Mouse (Mus musculus) megakaryocyte, embryonic 14.5 days (primary cell): ENCODE measurements at regions not wholly inside any gene's neighbourhood (a gene's known extent, or its start where the extent isn't known, plus 50 kb on each side); places are given as distances from the start of the nearest gene placed in this dataset.

ENCODE experiments used
- H3K27me3 ChIP-seq: replicated peaks from 2 replicates; pipeline ENCODE3; 2012; ENCODE audit warnings: inconsistent platforms
- H3K36me3 ChIP-seq: replicated peaks from 2 replicates; pipeline ENCODE3; 2012; ENCODE audit warnings: low read length, inconsistent platforms, mixed read lengths
- H3K4me1 ChIP-seq: 2 replicates; pipeline ENCODE4 v1.6.1; 2012; ENCODE audit warnings: inconsistent platforms
- H3K4me3 ChIP-seq: replicated peaks from 2 replicates; pipeline ENCODE3; 2012; ENCODE audit warnings: moderate library complexity, mild to moderate bottlenecking, inconsistent platforms
- H3K9me3 ChIP-seq: 2 replicates; pipeline ENCODE4 v1.6.1; 2012; ENCODE audit warnings: inconsistent platforms
- FLI1 ChIP-seq: IDR thresholded peaks from 2 replicates; pipeline ENCODE4 v1.6.1; 2012; ENCODE audit warnings: low read length, inconsistent platforms, mixed read lengths
- GATA1 ChIP-seq: IDR thresholded peaks from 3 replicates; pipeline ENCODE4 v1.6.1; 2012; ENCODE audit warnings: mixed read lengths, low read length, inconsistent platforms, borderline replicate concordance

DNA sequence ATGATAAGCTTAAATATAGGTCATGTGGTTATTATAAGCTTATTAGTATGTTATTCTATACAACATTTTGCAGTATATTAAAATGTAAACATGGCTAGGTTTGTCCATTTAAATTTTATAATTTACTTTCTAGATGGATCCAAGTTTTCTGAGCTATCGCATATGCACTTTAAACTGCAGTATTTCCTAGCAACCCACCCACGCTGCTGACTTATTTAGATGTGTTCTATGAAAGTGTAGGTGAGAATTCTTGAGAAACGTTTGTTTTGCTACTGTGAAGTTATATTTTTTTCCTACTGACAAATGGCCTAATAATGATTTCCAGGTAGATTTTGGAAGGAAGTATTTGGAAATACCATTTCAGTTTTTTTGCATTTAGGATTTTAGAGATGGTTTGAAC lies 308.0 kb downstream of the Gbe1 start:
- Histone ChIP-seq H3K9me3 (peaks cover 13% of the 10 kb centered on the region; the same call in 1 of the 2 replicates), H3K4me1 (no peaks in the 10 kb centered on the region), H3K36me3 (no peaks in the 10 kb centered on the region), H3K27me3 (no peaks in the 10 kb centered on the region), H3K4me3 (no peak overlapping the region)
- no peak for TF ChIP-seq FLI1
- no peak for TF ChIP-seq GATA1

DNA sequence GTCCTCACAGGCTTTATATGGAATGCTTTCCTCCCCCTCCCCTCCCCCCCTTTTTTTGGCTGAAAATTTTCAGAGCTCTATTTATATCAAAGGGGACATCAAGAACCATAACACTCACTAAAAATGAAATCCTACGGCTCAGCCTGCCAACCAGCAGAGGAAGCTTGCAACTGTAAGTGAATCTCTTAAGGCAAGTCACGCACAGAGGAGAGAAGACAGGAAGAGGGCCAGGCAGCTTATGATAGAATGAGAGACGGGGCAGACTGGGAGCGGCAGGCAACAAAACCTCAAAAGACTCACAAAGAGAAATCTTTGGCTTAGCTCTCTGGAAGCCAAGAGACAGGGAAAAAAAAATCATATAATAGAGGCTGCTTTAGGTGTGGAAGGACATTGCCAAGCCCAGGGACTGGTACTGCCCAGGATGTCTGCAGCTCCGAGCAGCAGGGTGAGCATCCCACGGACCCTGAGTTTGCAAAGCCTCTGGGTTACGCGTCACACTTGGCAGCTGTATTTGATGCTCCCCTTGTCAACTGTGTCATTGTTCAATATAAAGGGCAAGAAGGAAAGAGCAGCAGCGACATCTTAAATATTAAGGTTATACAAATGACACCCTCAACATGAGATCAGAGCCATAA lies 330.0 kb downstream of the Gbe1 start:
- no peaks in the 10 kb centered on the region; the same call in 1 of the 2 replicates for H3K9me3 ChIP-seq

DNA sequence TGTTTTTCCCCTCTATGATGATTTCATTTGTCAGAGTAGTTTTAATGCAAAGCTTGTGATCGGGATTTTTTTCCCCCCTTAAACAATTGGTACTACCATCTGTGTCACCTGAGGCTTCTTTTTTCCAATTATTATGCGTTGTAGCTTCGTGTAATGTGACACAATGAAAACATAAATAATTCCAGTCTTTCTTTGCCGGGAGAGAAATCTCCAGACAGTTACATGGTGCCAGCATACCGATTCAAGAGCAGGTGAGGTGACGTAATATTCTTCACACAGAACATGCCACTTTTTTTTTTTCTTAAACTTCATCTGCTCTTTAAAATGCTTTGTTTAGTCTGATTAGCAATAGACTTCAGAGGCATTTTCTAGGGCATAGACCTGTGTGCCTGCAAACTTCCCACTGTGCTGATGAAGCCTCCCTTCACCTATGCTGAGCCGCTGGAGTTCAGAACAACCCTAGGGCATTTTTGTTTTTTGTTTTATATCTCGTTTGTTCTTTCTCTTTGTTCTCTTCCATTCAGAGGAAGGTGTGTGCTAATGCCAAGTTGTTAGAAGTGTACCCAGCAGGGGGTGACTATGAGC lies 331.0 kb downstream of the Gbe1 start:
- Histone ChIP-seq H3K9me3 (no peaks in the 10 kb centered on the region; the same call in 1 of the 2 replicates), H3K4me1 (no peaks in the 10 kb centered on the region), H3K36me3 (no peaks in the 10 kb centered on the region), H3K27me3 (no peaks in the 10 kb centered on the region), H3K4me3 (no peak overlapping the region)
- no peak for TF ChIP-seq GATA1
- no peak for TF ChIP-seq FLI1

More for the DNA sequence above, 330.0 kb downstream of the Gbe1 start:
- Histone ChIP-seq H3K36me3 (no peaks in the 10 kb centered on the region), H3K4me1 (no peaks in the 10 kb centered on the region), H3K27me3 (no peaks in the 10 kb centered on the region), H3K4me3 (no peak overlapping the region)
- TF ChIP-seq GATA1 (no peak), FLI1 (no peak)

DNA sequence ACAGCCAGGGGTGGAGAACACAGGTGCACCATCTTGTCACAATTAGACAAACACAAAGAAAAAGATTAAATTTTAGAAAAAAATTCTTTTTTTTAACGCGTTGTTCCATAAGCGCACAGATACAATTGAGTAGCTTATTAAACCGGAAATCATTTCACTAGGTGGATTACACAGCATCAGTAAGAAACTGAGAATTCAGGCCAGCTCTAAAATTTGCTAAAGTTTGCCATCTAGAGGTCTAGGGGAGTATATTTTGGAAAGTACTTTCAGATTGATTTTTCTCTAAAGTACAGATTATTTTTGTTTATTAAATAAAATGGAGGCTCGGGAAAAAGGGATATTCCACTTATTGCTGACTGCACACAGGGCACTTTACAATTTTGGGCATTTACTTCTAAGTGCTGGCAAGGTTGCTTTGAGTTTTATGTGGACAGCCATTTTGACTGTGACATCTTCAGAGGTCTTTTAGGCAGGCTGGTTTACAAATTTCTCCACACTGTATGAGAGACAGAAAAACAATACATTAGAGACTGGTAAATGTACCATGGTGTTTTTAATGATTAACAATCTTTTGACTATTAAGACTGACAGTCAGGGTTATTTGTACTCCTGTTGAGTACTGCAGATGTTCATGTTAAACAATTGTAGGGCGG lies 340.8 kb downstream of the Gbe1 start:
- H3K36me3 ChIP-seq = no peaks in the 10 kb centered on the region
- H3K27me3 ChIP-seq = no peaks in the 10 kb centered on the region
- H3K9me3 ChIP-seq = no peaks in the 10 kb centered on the region
- no peak overlapping the region for H3K4me3 ChIP-seq
- no peaks in the 10 kb centered on the region for H3K4me1 ChIP-seq
- TF ChIP-seq FLI1 = no peak
- TF ChIP-seq GATA1 = no peak

DNA sequence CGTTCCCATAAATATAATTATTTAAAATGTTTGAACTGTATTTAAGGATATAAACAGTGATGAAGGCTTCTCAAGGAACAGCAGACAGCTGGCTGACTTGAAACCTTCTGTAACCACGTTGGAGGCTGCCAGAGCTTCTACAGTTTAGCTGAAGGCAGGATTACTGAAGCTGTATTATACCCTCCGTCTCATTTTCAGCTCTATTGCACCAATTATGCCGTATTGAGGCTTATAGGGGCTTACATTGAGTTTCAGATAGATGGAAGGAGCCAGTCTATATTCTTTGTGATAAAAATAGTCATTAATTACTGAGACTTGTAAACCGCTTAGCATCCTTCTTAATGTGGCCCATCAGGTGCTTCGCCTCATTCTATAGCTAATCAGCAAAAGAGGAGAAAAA lies 376.1 kb downstream of the Gbe1 start:
- Histone ChIP-seq H3K4me1 (no peaks in the 10 kb centered on the region), H3K9me3 (peaks cover 12% of the 10 kb centered on the region), H3K27me3 (no peaks in the 10 kb centered on the region), H3K36me3 (no peaks in the 10 kb centered on the region), H3K4me3 (no peak overlapping the region)
- TF ChIP-seq FLI1 (no peak), GATA1 (no peak)

DNA sequence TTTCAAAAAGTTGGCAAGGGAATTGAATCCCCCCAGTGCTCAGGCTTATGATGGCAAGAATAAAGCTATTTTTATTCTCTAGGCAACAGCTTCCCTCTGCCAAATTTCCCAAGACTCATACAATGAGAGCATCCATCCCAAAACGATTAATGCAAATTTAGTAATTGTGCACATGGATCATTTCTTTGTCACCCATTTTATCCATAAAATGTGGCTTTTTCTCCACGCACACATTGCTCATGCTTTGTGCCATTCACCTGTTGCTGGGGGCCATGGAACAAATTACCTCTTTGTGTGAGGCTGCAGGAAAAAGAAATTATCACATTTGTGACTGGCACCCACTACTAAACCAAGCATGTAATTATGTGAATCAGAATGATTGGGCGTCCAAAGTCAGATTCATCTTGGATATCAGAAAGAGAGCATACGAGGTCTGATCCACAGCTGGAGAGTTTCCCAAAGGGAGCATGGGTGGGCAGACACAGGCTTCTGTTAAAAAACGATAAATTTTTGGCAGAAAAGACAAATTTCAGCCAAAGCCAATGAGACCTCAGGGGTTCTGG lies 411.1 kb downstream of the Gbe1 start:
- no peaks in the 10 kb centered on the region for H3K36me3 ChIP-seq
- H3K4me1 ChIP-seq = no peaks in the 10 kb centered on the region
- 0 out of 2 replicates have a peak, but pooled peaks cover 2% of the 10 kb centered on the region for H3K9me3 ChIP-seq
- H3K4me3 ChIP-seq = no peak overlapping the region
- no peak for TF ChIP-seq FLI1
- TF ChIP-seq GATA1 = no peak
- H3K27me3 ChIP-seq = no peaks in the 10 kb centered on the region

DNA sequence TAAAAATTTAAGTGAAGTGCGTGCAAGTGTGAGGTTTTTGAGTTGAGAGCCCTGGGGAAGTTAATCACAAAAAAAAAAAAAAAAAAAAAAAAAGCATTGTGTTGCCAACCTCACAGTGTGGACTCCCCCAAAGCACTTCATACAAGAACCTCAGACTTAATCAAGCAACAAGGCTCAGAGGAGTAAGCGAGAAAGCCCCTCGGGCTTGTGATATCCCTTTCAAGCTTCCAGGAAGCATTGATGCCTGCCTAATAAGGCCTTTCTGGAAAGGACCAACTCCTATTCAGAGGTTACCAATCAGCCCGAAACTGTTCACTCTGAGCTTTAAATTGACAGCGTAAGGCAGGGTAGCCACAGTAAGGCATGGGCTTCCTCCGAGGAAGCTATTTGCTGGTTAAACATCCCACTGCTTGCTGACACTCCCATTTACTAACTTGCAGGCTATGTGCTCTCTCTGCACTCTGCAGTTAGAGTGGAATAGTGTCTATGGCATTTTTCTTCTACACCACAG lies 411.6 kb downstream of the Gbe1 start:
- TF ChIP-seq GATA1 (no peak), FLI1 (no peak)
- no peaks in the 10 kb centered on the region for H3K4me1 ChIP-seq
- no peak overlapping the region for H3K4me3 ChIP-seq
- H3K36me3 ChIP-seq = no peaks in the 10 kb centered on the region
- H3K27me3 ChIP-seq = no peaks in the 10 kb centered on the region
- H3K9me3 ChIP-seq = 0 out of 2 replicates have a peak, but pooled peaks cover 2% of the 10 kb centered on the region

DNA sequence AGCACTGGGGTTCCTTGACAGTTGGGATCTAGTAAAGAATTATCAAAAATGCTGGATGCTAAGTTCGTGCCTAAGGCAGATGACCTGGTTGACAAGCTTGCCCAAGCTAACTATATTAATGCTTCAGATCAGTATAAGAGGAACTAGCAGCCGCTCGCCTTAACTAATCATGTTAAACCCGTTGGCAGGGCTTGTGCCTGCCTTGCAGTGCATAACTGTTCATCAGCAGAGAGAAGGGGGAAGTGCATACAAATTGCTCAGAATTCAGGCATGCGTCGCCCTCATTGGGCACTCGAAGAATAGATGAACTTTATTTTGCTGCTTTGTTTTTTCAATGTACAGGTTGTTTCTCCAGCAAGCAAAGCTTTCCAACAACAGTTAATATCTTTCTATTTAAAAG lies 419.3 kb downstream of the Gbe1 start:
- H3K4me1 ChIP-seq = no peaks in the 10 kb centered on the region
- no peak overlapping the region for H3K4me3 ChIP-seq
- TF ChIP-seq GATA1 (no peak), FLI1 (no peak)
- H3K27me3 ChIP-seq = no peaks in the 10 kb centered on the region
- H3K9me3 ChIP-seq = no peaks in the 10 kb centered on the region
- no peaks in the 10 kb centered on the region for H3K36me3 ChIP-seq

DNA sequence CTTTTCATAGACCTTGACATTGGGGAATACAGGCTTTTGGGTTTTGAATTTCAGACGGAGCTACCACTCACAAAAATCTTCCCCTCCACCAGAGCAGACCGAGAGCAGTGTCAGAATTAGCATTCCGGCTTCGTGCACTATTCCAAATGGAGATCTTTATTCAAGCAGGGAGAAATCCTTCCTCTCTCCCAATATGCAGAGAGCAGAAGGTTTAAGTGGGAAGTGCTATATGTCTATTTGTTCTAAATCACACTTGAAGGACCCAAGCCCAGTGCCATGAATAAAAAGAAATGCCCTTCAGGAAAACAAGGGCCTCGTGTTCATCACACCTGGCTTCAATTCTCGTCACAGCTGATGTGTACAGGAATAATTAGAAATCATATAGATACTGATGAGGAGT lies 426.3 kb downstream of the Gbe1 start:
- no peaks in the 10 kb centered on the region for H3K9me3 ChIP-seq
- TF ChIP-seq GATA1 (no peak), FLI1 (no peak)
- H3K27me3 ChIP-seq = no peaks in the 10 kb centered on the region
- no peaks in the 10 kb centered on the region for H3K4me1 ChIP-seq
- no peak overlapping the region for H3K4me3 ChIP-seq
- H3K36me3 ChIP-seq = no peaks in the 10 kb centered on the region

DNA sequence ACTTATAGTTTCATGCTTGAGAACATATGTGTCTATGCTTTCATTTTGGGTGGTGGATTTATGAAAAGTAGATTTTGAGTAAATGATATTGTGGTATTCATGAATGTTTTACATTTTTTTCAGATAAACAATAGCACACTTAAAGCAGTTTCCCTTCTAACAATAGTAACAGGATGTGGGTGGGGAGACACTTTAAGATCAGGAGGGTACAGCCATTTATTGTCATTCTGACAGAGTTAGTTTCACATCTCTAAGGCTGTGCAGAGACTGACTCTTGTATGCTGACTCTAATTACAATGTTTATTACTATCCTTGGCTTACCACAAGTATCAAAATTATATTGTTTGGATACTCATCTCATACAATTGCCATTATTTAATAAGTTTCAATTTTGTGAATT lies 440.5 kb downstream of the Gbe1 start:
- H3K36me3 ChIP-seq = no peaks in the 10 kb centered on the region
- H3K4me3 ChIP-seq = no peak overlapping the region
- TF ChIP-seq GATA1 = no peak
- TF ChIP-seq FLI1 = no peak
- no peaks in the 10 kb centered on the region for H3K27me3 ChIP-seq
- H3K4me1 ChIP-seq = no peaks in the 10 kb centered on the region
- no peaks in the 10 kb centered on the region for H3K9me3 ChIP-seq
